Mouse (Mus musculus): ENCODE data around the gene Nup107. TPM values are rescaled to one million over a fixed set of nuclear protein-coding genes. Genes with fewer than 3 reads are reported as not detected.

Gene Nup107
- polyA plus RNA-seq, 1 experiment from 2014 or later, result 60.6 TPM

DNA sequence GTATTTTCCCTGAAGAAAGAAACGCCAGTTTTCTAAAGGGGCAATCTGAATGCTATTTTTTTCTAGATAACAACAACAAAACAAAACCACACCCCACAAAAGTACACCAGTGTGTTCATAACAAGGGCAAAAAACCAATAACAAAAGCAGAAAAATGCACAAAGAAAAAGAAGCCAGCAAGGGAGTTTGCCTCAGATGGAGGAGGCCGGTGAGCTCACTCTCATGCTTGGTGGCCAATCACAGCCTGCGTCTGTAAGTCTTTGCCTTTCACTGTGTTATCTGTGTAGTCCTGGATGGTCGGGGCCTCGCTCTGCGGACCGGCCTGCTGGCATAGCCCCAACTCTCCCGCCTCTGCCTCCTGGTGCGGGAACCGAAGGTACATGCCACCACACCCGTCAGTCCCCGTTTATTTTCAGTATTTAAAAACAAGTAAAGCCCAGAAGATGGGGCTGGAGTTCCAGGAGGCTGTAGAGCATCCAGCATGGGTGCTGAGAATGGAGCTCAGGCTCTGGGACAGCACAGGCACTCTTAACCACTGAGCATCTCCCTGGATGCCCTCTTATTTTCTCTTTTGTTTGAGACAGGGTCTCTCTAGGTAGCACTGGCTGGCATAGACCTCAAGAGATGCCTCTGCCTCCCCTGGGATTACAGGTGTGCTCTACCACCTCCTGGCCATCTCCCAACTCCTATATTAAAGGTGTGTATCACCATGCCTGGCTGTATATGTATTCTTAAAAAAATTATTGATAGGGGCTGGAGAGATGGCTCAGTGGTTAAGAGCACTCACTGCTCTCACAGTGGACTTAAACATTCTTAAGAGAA is 16.0 kb downstream of the Nup107 start:
- no peak overlapping the region for H3K27ac ChIP-seq
- H3K4me2 ChIP-seq, result no peak overlapping the region
- no peaks in the 10 kb centered on the region for H3K27me3 ChIP-seq
- H3K36me3 ChIP-seq, result peaks cover 86% of the 10 kb centered on the region
- H3K9me3 ChIP-seq, result no peaks in the 10 kb centered on the region
- no peak overlapping the region for H3K4me3 ChIP-seq
- H3K4me1 ChIP-seq, result no peaks in the 10 kb centered on the region
- no peak for ATAC-seq (ENCODE audit: insufficient number of reproducible peaks, insufficient read depth, low FRiP score, low TSS enrichment, low read depth)
- WGBS, result 96% methylated on average over 12 of the region's 12 CpGs
- H3K9ac ChIP-seq, result no peak overlapping the region

- ATAC-seq (ENCODE audit: insufficient number of reproducible peaks, insufficient read depth, low FRiP score, low TSS enrichment, low read depth), result no peak
- no peak overlapping the region for H3K9ac ChIP-seq
- H3K36me3 ChIP-seq, result peaks cover 86% of the 10 kb centered on the region
- no peaks in the 10 kb centered on the region for H3K27me3 ChIP-seq
- H3K27ac ChIP-seq, result no peak overlapping the region
- H3K9me3 ChIP-seq, result no peaks in the 10 kb centered on the region
- 90% methylated on average over 6 of the region's 6 CpGs for whole genome bisulfite sequencing
- no peak overlapping the region for H3K4me2 ChIP-seq
- no peaks in the 10 kb centered on the region for H3K4me1 ChIP-seq
- no peak overlapping the region for H3K4me3 ChIP-seq
Measured at GRCm38 (mm10) chr10:117775401-117776144, 16.9 kb downstream of the Nup107 start.

DNA sequence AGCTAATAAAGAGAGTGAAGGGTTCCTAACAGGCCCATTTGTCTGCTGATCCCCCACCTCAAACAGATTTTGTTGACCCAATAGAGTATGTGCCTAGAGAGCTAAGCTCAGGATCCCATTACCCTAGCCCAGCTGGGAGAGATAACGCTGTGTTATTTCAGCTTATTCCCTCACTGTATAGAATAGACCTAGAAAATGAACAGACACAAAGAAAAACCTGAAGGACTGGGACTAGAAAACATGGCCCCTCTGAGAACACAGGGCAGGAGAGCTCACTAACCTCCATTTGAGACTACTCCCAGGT is 17.7 kb downstream of the Nup107 start:
- Histone ChIP-seq H3K4me3 (no peak overlapping the region), H3K9me3 (no peaks in the 10 kb centered on the region), H3K36me3 (peaks cover 89% of the 10 kb centered on the region), H3K4me2 (no peak overlapping the region), H3K27ac (no peak overlapping the region), H3K4me1 (no peaks in the 10 kb centered on the region), H3K27me3 (no peaks in the 10 kb centered on the region), H3K9ac (no peak overlapping the region)
- 93% methylated on average over 1 of the region's 1 CpGs for WGBS
- ATAC-seq (ENCODE audit: insufficient number of reproducible peaks, insufficient read depth, low FRiP score, low TSS enrichment, low read depth), result no peak

DNA sequence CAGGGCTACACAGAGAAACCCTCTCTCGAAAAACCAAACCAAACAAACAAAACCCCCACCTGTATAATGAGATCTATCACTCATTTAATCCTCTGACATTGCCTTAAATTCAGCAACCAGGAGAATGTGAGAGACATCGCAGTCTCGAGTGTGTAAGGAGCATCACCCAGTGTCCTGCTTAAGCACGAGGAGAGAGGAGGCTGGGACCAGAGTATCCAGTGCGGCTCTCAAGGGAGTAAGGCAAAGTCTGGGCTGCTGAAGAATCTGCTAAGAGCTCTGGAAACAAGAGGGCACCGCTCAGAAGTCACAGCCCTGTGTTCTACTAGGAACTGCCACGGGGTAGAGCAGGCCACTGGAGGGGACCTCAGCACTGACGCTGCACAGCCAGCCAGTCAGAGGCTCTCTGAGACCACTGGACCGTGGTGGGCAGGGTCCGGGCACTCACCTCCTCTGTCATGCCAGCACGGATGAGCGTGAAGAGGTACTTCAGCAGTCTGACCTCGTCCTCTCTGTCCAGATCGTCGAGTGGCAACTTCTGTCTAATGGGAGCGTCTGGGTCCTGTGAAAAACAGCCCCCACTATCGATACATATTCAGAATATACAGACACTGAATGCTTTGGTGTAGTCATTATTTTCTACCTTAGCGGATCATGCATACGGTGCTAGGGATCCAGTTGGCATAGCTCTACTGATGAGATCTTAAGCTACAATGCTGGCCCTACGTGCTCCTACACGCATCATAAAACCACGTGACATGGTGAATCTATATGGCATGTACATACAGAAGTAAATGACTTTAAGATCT is 18.3 kb downstream of the Nup107 start:
- Histone ChIP-seq H3K4me2 (no peak overlapping the region), H3K27me3 (no peaks in the 10 kb centered on the region), H3K36me3 (peaks cover 91% of the 10 kb centered on the region), H3K9me3 (no peaks in the 10 kb centered on the region), H3K4me1 (no peaks in the 10 kb centered on the region), H3K4me3 (no peak overlapping the region), H3K9ac (no peak overlapping the region), H3K27ac (no peak overlapping the region)
- no peak for ATAC-seq (ENCODE audit: insufficient number of reproducible peaks, insufficient read depth, low FRiP score, low TSS enrichment, low read depth)
- WGBS, result 95% methylated on average over 22 of the region's 22 CpGs

DNA sequence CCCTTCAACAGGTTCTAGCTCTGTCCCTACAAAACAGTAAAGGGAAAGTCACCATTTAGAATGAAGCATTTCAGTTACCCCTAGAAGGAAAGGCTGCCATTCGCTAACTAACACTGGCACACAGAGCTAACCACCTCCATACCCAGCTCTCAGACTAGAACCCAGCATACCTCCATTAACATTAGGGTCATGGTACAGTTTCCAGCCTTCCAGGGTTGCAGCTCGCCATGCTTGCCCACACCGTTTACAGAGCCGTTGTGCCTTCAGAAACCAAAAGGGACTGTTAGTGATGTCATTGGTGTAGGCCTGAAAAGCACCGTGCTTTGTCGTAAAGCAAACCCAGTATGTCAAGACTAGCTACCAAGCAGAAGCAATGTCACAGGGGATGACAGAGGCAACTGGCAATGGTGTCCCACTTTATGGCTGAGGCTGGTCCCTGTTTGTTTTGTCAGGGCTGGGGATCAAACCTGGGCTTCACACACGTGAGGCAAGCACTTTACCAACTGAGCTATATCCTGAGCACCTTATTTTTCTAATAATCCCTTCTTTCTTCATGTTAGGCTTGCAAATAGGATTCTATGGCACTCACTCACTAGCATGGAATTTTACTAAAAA is 19.3 kb downstream of the Nup107 start:
- Histone ChIP-seq H3K27ac (no peak overlapping the region), H3K4me2 (no peak overlapping the region), H3K27me3 (no peaks in the 10 kb centered on the region), H3K9me3 (no peaks in the 10 kb centered on the region), H3K9ac (no peak overlapping the region), H3K4me3 (no peak overlapping the region), H3K36me3 (peaks cover 82% of the 10 kb centered on the region), H3K4me1 (no peaks in the 10 kb centered on the region)
- WGBS, result 95% methylated on average over 7 of the region's 7 CpGs
- no peak for ATAC-seq (ENCODE audit: insufficient number of reproducible peaks, insufficient read depth, low FRiP score, low TSS enrichment, low read depth)

DNA sequence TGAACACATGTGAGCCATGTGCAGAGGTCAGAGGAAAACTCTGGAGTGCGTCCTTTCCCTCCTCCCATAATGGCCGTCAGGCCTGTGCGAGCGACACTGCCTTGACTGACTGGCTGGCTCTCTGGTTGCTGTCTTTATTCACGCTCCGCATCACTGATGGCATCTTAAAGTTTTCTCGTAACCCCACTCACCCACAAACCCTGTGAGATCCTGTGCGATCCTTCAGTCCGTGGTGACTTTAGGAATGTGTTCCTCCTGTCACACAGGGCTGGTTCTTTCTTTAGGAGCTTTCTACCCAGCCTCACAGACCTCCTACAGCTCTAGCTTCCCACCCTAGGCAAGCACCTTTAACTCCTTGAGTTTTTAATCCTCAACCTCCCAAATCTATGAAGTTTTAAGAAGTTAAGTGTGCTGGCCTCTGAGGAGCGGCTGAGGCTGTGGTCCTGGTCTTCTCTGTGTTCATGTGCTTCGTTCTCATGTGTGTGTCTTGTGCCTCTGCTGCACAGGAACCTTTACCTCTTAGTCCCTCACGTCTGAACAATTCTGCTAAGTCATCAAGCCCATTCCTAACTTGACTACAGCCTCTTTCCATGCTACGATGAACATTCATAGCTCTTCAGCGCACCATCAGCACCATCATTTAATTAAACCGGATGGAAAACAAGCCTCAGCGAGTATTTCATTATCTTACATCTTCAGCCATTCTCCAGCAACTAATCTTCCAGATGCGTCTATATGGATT is 20.0 kb downstream of the Nup107 start:
- H3K4me3 ChIP-seq, result no peak overlapping the region
- 90% methylated on average over 17 of the region's 17 CpGs for WGBS
- H3K36me3 ChIP-seq, result peaks cover 82% of the 10 kb centered on the region
- H3K27me3 ChIP-seq, result no peaks in the 10 kb centered on the region
- no peaks in the 10 kb centered on the region for H3K4me1 ChIP-seq
- no peak for ATAC-seq (ENCODE audit: insufficient number of reproducible peaks, insufficient read depth, low FRiP score, low TSS enrichment, low read depth)
- no peaks in the 10 kb centered on the region for H3K9me3 ChIP-seq
- H3K27ac ChIP-seq, result no peak overlapping the region
- no peak overlapping the region for H3K4me2 ChIP-seq
- H3K9ac ChIP-seq, result no peak overlapping the region

DNA sequence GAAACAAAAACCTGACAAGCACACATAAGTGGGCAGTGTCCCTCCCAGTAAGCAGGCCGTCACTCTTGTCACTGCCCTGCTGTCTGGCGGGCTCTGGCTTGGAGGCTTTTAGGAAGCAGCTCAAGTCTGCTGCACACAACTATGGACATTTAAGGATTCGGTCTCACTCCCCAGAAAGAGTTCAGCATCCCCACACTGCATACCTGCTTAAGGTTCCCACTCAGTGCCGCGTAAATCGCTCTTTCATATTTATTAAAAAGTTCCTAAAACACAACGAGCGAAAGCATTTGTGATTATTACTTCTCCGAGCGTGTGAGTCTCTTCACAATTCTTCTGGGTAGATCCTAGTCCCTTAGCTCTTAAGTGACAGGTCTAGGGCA is 21.4 kb downstream of the Nup107 start:
- Histone ChIP-seq H3K36me3 (peaks cover 85% of the 10 kb centered on the region), H3K9ac (no peak overlapping the region), H3K27ac (no peak overlapping the region), H3K4me2 (no peak overlapping the region), H3K9me3 (no peaks in the 10 kb centered on the region), H3K4me1 (no peaks in the 10 kb centered on the region), H3K4me3 (no peak overlapping the region), H3K27me3 (no peaks in the 10 kb centered on the region)
- WGBS, result 94% methylated on average over 10 of the region's 10 CpGs
- no peak for ATAC-seq (ENCODE audit: insufficient number of reproducible peaks, insufficient read depth, low FRiP score, low TSS enrichment, low read depth)

GRCm38 (mm10) chr10:117770286-117771130 is 22.0 kb downstream of the Nup107 start:
- Histone ChIP-seq H3K4me1 (no peaks in the 10 kb centered on the region), H3K9me3 (no peaks in the 10 kb centered on the region), H3K27ac (no peak overlapping the region), H3K4me2 (no peak overlapping the region), H3K27me3 (no peaks in the 10 kb centered on the region), H3K9ac (no peak overlapping the region), H3K36me3 (peaks cover 86% of the 10 kb centered on the region), H3K4me3 (no peak overlapping the region)
- no peak for ATAC-seq (ENCODE audit: insufficient number of reproducible peaks, insufficient read depth, low FRiP score, low TSS enrichment, low read depth)
- WGBS, result 88% methylated on average over 18 of the region's 18 CpGs

GRCm38 (mm10) chr10:117769541-117770285 is 22.8 kb downstream of the Nup107 start:
- Histone ChIP-seq H3K36me3 (peaks cover 86% of the 10 kb centered on the region), H3K4me2 (no peak overlapping the region), H3K9ac (no peak overlapping the region), H3K27ac (no peak overlapping the region), H3K4me3 (no peak overlapping the region), H3K4me1 (no peaks in the 10 kb centered on the region), H3K27me3 (no peaks in the 10 kb centered on the region), H3K9me3 (no peaks in the 10 kb centered on the region)
- no peak for ATAC-seq (ENCODE audit: insufficient number of reproducible peaks, insufficient read depth, low FRiP score, low TSS enrichment, low read depth)
- 92% methylated on average over 9 of the region's 9 CpGs for WGBS

DNA sequence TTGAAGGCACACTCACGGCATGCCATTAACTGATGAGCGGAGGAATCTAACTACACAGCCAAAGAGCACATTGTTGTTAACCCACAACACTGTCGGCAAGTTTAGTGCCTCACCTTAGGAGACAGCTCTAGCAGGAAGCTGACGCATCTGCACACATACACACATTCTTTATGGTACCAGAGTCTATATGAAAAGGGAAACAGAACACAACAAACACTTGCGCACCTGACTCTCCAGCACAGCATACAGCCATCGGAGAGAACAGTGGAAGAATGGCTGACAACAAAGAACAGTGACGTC is 24.4 kb downstream of the Nup107 start:
- Histone ChIP-seq H3K36me3 (peaks cover 84% of the 10 kb centered on the region), H3K27ac (no peak overlapping the region), H3K4me3 (no peak overlapping the region), H3K9me3 (no peaks in the 10 kb centered on the region), H3K4me2 (no peak overlapping the region), H3K4me1 (no peaks in the 10 kb centered on the region), H3K9ac (no peak overlapping the region), H3K27me3 (no peaks in the 10 kb centered on the region)
- ATAC-seq (ENCODE audit: insufficient number of reproducible peaks, insufficient read depth, low FRiP score, low TSS enrichment, low read depth), result no peak
- 88% methylated on average over 7 of the region's 7 CpGs for WGBS
